Mouse (Mus musculus) gastrocnemius, postnatal 36 days (tissue): Measurements from ENCODE around the gene Styxl1. TPM values are rescaled to one million over a fixed set of nuclear protein-coding genes. Genes with fewer than 3 reads are reported as not detected.
A peak's percentile ranks its signal among the peaks of the same experiment; 100 is the strongest.

Experiments used
- DNase-seq, 2 experiments: peaks; one replicate each; pipeline ENCODE4 v3.0.0; 2022
- intact Hi-C: fragments of 180-260 bp; cut with DNase I; formaldehyde crosslinking; loops from one replicate; pipeline ENCODE4 v1.15.1; 2025
- total RNA-seq, 2 experiments: library from RNA; stranded (reverse); gene quantifications; 2 replicates each; pipeline ENCODE4 v1.2.3; 2021

The Styxl1 gene
- total RNA-seq, 2 experiments from 2014 or later, result not detected

DNA sequence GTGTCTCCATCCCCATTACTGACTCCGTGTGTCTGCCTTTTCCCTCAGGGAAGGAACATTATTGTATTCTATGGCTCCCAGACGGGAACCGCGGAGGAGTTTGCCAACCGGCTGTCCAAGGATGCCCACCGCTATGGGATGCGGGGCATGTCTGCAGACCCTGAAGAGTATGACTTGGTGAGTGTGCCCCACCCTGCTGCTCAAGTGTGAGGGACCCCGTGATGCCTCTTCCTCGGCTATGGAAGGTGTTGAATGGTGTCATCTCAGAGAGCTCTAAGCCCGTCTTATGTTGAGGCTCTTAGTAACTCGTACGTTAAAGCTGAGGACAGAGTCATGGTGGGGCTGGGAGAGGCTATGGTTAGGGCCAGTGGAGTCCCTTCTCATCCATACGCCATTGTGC lies 48.8 kb downstream of the Styxl1 start:
- no peak for DNase-seq
- intact Hi-C loops, result no loop called here

- intact Hi-C loops, result no loop called here
- DNase-seq, result no peak
These were observed 49.8 kb downstream of the Styxl1 start for GRCm38 (mm10) chr5:135728361-135728760.

DNA sequence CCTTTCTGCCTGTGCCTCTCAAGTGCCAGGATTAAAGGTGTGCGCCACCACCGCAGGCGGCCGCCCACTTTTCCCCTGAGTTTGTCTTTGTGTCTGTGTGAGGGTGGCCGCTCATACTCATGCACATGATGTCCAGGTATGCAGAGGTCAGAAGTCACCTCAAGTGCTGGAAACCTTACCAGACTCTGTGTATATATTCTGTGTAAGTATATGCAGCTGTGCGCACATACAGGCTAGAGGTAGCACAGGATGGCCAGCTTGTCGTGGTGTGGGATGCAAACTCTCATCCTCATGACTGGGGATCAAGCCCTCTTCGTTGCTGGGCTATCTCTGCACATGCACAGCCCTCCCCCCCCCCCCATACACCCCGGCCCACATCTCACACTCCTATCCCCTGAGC lies 50.3 kb downstream of the Styxl1 start:
- no peak for DNase-seq
- intact Hi-C loops, result no loop called here

- DNase-seq, result no peak
- intact Hi-C loops, result no loop called here
These were observed 51.4 kb downstream of the Styxl1 start for GRCm38 (mm10) chr5:135726641-135727346.

GRCm38 (mm10) chr5:135725991-135726390 lies 52.2 kb downstream of the Styxl1 start:
- intact Hi-C loops, result no loop called here

GRCm38 (mm10) chr5:135725391-135725841 lies 52.8 kb downstream of the Styxl1 start:
- intact Hi-C loops, result no loop called here
- no peak for DNase-seq

More at GRCm38 (mm10) chr5:135725991-135726390, 52.2 kb downstream of the Styxl1 start:
- no peak for DNase-seq

DNA sequence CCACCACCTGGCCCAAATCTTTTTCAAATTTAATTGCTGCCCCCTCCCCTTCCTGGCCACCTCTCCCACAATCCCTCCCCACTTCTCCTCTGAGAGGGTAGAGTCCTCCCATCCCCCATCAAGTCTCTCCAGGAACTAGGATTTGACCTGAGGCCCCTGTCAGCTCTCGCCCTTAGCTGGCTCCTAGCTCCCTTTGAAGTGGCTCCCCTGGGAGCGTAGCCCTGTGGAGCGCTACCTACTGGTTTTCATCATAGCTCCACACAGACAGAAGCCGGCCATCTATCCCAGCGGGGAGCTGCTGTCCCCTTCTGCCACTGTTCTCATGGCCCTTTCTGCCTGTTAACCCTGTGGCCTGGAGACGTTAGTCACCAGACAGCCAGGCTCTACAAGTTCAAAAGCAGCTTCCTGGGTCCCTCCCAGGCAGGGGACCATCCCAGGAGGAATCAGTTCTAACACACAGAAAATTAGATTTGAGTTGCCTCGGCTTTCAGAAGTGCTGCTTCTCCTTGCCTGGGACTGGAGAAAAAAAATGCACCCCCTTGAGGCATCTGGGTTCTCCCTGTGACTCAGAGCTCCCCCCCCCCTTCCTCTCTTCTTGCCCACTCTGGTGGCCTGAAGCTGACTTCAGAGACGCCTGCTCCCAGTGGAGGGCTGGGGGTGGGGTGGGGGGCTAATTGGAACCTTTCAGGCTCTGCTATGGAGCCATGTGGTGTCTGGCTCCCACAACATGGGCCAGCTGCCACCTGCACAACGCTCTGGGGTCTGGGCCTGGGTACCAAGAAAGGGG lies 53.5 kb downstream of the Styxl1 start:
- intact Hi-C loops, result loop anchor here (5.0 kb wide), 1 partner anchor 37 kb away; no protein-coding TSS in a partner anchor
- DNase-seq, result no peak

DNA sequence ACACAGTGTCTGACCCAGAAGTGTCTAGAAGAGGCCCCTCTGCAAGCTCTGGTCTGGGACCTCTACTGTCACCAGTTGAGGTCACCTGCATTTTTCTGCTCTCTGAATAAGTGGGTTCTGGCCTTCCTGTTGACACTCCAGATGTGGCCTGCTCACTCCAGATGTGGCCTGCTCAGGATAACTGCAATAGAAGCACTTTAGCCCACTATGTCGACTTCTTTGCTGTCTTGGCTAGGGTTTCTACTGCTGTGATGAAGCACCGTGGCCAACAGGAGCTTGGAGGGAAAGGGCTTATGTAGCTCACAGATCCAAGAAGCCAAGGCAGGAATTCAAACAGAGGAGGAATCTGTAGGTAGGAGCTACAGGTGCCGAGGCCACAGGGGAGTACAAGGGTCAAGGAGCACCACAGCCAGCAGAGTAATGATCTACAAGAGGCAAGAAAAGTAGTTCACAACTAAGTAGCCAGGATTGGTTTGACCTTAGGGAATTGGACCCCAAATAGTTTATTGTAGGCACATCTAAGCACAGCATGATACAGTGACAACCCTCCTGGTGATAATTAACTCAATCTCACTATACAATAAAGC lies 54.9 kb downstream of the Styxl1 start:
- no peak for DNase-seq
- intact Hi-C loops, result loop anchor here (5.0 kb wide), 1 partner anchor 36 kb away; no protein-coding TSS in a partner anchor

GRCm38 (mm10) chr5:135722121-135722520 lies 56.1 kb downstream of the Styxl1 start:
- DNase-seq, result peak; percentile 58 to 64
- intact Hi-C loops, result loop anchor here (5.0 kb wide), 1 partner anchor 35 kb away; no protein-coding TSS in a partner anchor

DNA sequence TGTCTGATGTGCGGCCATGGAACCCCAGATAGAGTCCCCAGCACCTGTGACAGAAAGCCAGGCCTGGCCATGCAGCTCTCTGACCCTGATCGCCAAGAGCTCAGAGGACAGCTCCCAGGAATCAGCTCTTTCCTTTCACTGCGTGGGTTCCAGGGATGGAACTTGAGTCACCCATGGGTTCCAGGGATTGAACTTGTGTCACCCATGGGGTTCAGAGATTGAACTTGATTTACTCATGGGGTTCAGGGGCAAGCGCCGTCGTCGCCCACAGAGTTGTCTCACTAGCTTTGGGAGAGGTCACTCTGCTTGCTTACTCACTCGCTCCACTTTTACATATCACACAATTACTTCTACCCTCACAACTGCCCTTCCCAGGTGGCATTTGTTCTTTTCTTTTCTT lies 57.1 kb downstream of the Styxl1 start:
- intact Hi-C loops, result loop anchor here (5.0 kb wide), 1 partner anchor 34 kb away; no protein-coding TSS in a partner anchor
- DNase-seq, result no peak

DNA sequence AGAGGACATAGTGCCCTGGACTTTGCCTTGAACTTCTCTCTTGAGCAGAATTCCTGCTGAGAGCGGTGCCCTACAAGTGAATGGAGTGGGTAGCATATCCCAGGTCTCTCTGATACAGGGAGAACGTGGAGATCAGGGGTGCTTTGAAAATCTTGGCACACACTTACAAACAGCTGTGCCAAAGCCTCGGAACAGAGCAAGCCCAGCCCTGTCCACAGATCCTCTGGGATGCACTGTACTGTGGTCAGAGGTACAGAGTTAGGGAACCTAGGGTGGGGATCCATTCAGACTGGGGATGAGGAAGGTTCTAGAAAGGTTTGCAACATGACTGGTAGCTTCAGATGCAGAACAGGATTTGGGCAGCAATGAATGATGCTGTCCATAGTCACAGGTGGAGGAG lies 58.1 kb downstream of the Styxl1 start:
- intact Hi-C loops, result loop anchor here (5.0 kb wide), 1 partner anchor 33 kb away; no protein-coding TSS in a partner anchor
- DNase-seq, result no peak

DNA sequence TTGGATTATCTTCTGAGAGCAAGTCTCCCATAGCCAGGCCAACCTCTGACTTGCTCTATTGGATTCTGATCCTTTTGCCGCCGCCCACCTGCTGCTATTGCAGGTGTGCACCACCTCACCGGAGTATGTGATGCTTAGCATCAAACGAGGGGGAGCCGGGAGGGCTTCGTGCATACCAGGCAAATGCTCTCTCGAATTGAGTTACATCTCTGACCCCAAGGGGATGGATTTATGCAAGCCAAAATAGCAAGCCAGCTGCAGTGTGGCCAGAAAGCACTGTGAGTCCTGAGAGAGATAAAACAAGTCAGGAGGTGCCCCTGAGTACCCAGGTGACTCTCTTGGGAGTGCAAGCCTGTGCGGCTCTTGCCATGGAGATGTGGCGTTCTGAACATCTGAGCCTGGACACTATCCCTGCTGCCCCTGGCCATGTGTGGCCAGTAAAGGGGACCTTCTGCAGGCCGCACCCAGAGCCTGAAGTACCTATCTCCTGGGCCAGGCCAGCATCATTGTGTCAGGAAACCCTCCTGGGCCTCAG lies 58.5 kb downstream of the Styxl1 start:
- intact Hi-C loops, result loop anchor here (5.0 kb wide), 1 partner anchor 32 kb away; no protein-coding TSS in a partner anchor
- no peak for DNase-seq

DNA sequence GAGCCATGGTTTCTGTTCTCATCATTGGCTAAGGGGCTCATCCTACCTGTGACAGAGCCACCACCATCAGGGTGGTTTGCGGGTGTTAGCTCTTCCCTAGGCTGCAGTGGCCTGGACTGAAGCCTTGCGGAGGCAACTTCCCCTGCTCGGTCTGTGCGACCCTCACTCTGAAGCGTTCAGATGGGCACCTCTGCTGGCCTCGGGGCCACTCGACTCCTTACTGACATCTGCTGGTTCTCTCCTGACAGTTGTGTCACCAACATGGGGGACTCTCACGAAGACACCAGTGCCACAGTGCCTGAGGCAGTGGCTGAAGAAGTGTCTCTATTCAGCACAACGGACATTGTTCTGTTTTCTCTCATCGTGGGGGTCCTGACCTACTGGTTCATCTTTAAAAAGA lies 62.6 kb downstream of the Styxl1 start:
- DNase-seq, result no peak
- intact Hi-C loops, result no loop called here

- intact Hi-C loops, result no loop called here
- no peak for DNase-seq
These were observed 64.6 kb downstream of the Styxl1 start for GRCm38 (mm10) chr5:135713441-135714218.

DNA sequence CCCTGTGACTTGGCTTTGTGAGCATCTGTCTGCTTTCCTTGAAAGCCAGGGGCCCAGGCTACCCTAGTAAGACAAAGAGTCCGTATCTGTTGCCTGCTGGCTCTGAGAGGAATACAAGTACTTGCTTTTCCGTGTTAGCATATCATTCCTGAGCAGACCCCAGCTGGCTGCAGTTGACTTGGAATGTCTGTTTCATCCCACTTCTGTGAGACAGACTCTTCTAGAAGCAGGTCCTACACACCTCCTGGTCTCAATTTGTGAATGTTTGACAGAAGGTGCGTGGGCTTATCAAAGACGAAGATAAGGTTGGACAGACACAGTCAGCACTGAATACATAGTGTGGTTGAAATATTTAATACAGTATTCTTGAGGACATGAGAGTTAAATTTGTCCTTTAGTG lies 65.4 kb downstream of the Styxl1 start:
- intact Hi-C loops, result no loop called here
- no peak for DNase-seq

GRCm38 (mm10) chr5:135711582-135712355 lies 66.4 kb downstream of the Styxl1 start:
- DNase-seq, result no peak
- intact Hi-C loops, result no loop called here

DNA sequence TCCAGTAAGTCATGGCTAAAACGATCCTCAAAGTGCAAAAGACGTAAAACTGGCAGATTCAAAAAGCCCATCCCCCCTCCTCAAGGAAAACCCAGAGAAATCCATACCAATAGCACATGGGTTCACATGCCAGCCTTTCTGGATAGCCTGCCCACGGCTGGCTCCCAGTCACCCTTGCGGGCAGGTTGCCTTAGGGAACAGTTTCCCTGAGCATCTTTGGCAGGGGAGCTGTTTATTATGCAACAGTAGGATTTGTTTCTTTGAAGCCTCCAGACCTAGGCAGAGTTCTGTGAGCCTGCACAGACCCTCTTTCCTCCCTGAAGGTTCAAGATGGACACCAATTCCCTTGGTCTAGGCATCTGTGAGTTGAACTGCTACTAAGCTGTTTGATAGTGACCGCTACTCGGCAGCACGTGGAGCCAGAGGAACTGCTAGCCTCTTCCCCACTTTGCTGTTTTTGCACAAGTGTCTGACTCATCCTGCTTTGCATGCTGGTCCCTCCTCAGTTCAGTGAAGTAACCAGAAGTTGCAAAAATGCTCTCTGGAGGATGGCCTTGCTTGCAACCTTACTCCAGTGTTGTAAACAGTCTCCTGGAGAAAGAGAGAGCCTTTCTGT lies 67.5 kb downstream of the Styxl1 start:
- intact Hi-C loops, result no loop called here
- DNase-seq, result no peak

DNA sequence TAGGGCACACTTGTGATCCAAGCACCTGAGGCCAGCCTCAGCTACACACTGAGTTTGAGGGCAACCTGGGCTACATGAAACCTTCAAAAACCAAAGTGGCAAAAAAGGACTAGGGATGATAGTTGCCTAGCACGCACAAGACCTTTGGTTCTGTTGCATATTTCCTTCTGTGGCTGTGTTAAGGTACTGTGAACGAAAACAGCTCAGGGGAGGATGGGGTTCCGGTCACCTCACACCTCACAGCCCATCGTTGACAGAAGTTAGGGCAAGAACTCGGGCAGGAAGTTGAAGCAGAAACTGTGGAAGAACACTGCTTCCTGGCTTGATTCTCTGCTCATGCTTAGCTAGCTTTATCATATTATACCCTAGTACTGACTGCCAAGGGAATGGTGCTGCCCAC lies 68.5 kb downstream of the Styxl1 start:
- no peak for DNase-seq
- intact Hi-C loops, result no loop called here

GRCm38 (mm10) chr5:135707855-135708254 lies 70.3 kb downstream of the Styxl1 start:
- no peak for DNase-seq
- intact Hi-C loops, result no loop called here
